Mouse (Mus musculus): Measurements from ENCODE around the gene Uhmk1.

Gene Uhmk1

GRCm38 (mm10) chr1:170175848-170176247, 39.3 kb downstream of the Uhmk1 start:
- in situ Hi-C loops (cut with MboI, MseI): no loop called here

- in situ Hi-C loops (cut with MboI, MseI): no loop called here
Measured at GRCm38 (mm10) chr1:170174814-170175332, 40.3 kb downstream of the Uhmk1 start, which contains the start of gene Uap1. Gene Uap1 (minus strand): TSS chr1:170174957.

- in situ Hi-C loops (cut with MboI, MseI): no loop called here
Measured at GRCm38 (mm10) chr1:170173991-170174813, 41.0 kb downstream of the Uhmk1 start.

- in situ Hi-C loops (cut with MboI, MseI): no loop called here
Measured at GRCm38 (mm10) chr1:170167781-170168180, 47.4 kb downstream of the Uhmk1 start.

- in situ Hi-C loops (cut with MboI, MseI): no loop called here
Measured at GRCm38 (mm10) chr1:170164913-170165312, 50.3 kb downstream of the Uhmk1 start.

- in situ Hi-C loops (cut with MboI, MseI): no loop called here
Measured at GRCm38 (mm10) chr1:170164053-170164614, 51.1 kb downstream of the Uhmk1 start.

- in situ Hi-C loops (cut with MboI, MseI): no loop called here
Measured at GRCm38 (mm10) chr1:170163398-170163943, 51.7 kb downstream of the Uhmk1 start.

GRCm38 (mm10) chr1:170161852-170162251, 53.3 kb downstream of the Uhmk1 start:
- in situ Hi-C loops (cut with MboI, MseI): no loop called here

GRCm38 (mm10) chr1:170160397-170160938, 54.7 kb downstream of the Uhmk1 start:
- in situ Hi-C loops (cut with MboI, MseI): no loop called here

- in situ Hi-C loops (cut with MboI, MseI): loop anchor here (5.0 kb wide), 1 partner anchor 38 kb away; no protein-coding TSS in a partner anchor
Measured at GRCm38 (mm10) chr1:170159707-170160106, 55.5 kb downstream of the Uhmk1 start.

GRCm38 (mm10) chr1:170155761-170156160, 59.4 kb downstream of the Uhmk1 start:
- in situ Hi-C loops (cut with MboI, MseI): loop anchor here (5.0 kb wide), 1 partner anchor 42 kb away; no protein-coding TSS in a partner anchor

GRCm38 (mm10) chr1:170155298-170155697, 59.9 kb downstream of the Uhmk1 start:
- in situ Hi-C loops (cut with MboI, MseI): loop anchor here (5.0 kb wide), 1 partner anchor 42 kb away; no protein-coding TSS in a partner anchor

GRCm38 (mm10) chr1:170153986-170154385, 61.2 kb downstream of the Uhmk1 start:
- in situ Hi-C loops (cut with MboI, MseI): no loop called here

- in situ Hi-C loops (cut with MboI, MseI): no loop called here
Measured at GRCm38 (mm10) chr1:170152552-170152951, 62.6 kb downstream of the Uhmk1 start.

- in situ Hi-C loops (cut with MboI, MseI): no loop called here
Measured at GRCm38 (mm10) chr1:170150870-170151269, 64.3 kb downstream of the Uhmk1 start.

- in situ Hi-C loops (cut with MboI, MseI): loop anchor here (25.0 kb wide), 1 partner anchor 612 kb away; the partner anchor contains the start of gene Nuf2
Measured at GRCm38 (mm10) chr1:170149756-170150155, 65.4 kb downstream of the Uhmk1 start.

- in situ Hi-C loops (cut with MboI, MseI): loop anchor here (25.0 kb wide), 1 partner anchor 611 kb away; the partner anchor contains the start of gene Nuf2
Measured at GRCm38 (mm10) chr1:170148536-170148935, 66.7 kb downstream of the Uhmk1 start.

GRCm38 (mm10) chr1:170147651-170148448, 67.3 kb downstream of the Uhmk1 start:
- in situ Hi-C loops (cut with MboI, MseI): loop anchor here (25.0 kb wide), 1 partner anchor 611 kb away; the partner anchor contains the start of gene Nuf2

- in situ Hi-C loops (cut with MboI, MseI): loop anchor here (25.0 kb wide), 1 partner anchor 608 kb away; the partner anchor contains the start of gene Nuf2
Measured at GRCm38 (mm10) chr1:170145606-170146005, 69.6 kb downstream of the Uhmk1 start.
